Mouse (Mus musculus): ENCODE measurements at regions not wholly inside any gene's neighbourhood (a gene's known extent, or its start where the extent isn't known, plus 50 kb on each side); places are given as distances from the start of the nearest gene placed in this dataset.

- no peaks in the 10 kb centered on the region for H3K27me3 ChIP-seq (ENCODE audit: control insufficient read depth in 1 of 2, insufficient read depth in 2 of 2, low read length in 2 of 2)
- no peaks in the 10 kb centered on the region for H3K4me1 ChIP-seq (ENCODE audit: control insufficient read depth in 1 of 2, insufficient read depth in 2 of 2, low read length in 2 of 2)
- H3K9me3 ChIP-seq (replicated peaks; ENCODE audit: insufficient read depth, low read length) = no peaks in the 10 kb centered on the region
- H3K36me3 ChIP-seq (ENCODE audit: control insufficient read depth in 1 of 2, insufficient read depth in 2 of 2, low read length in 2 of 2) = no peaks in the 10 kb centered on the region
- no peak overlapping the region for H3K9ac ChIP-seq (ENCODE audit: control insufficient read depth, low read depth, low read length, poor library complexity, severe bottlenecking)
- no peak for TF ChIP-seq CHD2 (IDR thresholded peaks at IDR 0.05; ENCODE audit: low read length)
- TF ChIP-seq BHLHE40 (IDR thresholded peaks at IDR 0.05; ENCODE audit: borderline replicate concordance, low read depth, low read length) = no peak
- TF ChIP-seq ZC3H11A (IDR thresholded peaks at IDR 0.05; ENCODE audit: low read depth, low read length) = no peak
- no peak for TF ChIP-seq MAFK (IDR thresholded peaks at IDR 0.05; ENCODE audit: borderline replicate concordance, low read depth, low read length)
- no peak for TF ChIP-seq USF2 (IDR thresholded peaks at IDR 0.05; ENCODE audit: borderline replicate concordance in 1 of 2, insufficient read depth in 1 of 2, low read depth in 1 of 2, low read length in 2 of 2)
- TF ChIP-seq SMC3 (IDR thresholded peaks at IDR 0.05; ENCODE audit: low read depth, low read length) = no peak
- TF ChIP-seq POLR2AphosphoS5 (IDR thresholded peaks at IDR 0.05; ENCODE audit: borderline replicate concordance, low read depth, low read length) = no peak
- no peak for TF ChIP-seq TCF12 (IDR thresholded peaks at IDR 0.05; ENCODE audit: low read depth, low read length)
- no peak for TF ChIP-seq MAZ (IDR thresholded peaks at IDR 0.05; ENCODE audit: low read depth, low read length)
- TF ChIP-seq RCOR1 (IDR thresholded peaks at IDR 0.05; ENCODE audit: low read depth, low read length) = no peak
- TF ChIP-seq E2F4 (IDR thresholded peaks at IDR 0.05; ENCODE audit: borderline replicate concordance, low read depth, low read length) = no peak
- TF ChIP-seq MYC (IDR thresholded peaks at IDR 0.05; ENCODE audit: low read depth, low read length) = no peak
- TF ChIP-seq RAD21 (IDR thresholded peaks at IDR 0.05; ENCODE audit: low read depth, low read length) = no peak
- TF ChIP-seq GATA1 (IDR thresholded peaks at IDR 0.05; ENCODE audit: low read depth, low read length) = no peak
- no peak for TF ChIP-seq MEF2A (IDR thresholded peaks at IDR 0.05; ENCODE audit: extremely low read depth, insufficient replicate concordance, low read depth, low read length, poor library complexity, severe bottlenecking)
- H3K79me2 ChIP-seq (ENCODE audit: control insufficient read depth, insufficient read depth, low read length, poor library complexity) = no peaks in the 10 kb centered on the region
- H3K27ac ChIP-seq (ENCODE audit: control insufficient read depth, low read depth, low read length) = no peak overlapping the region
- no peak overlapping the region for H3K4me3 ChIP-seq (ENCODE audit: control insufficient read depth in 1 of 2, insufficient read depth in 1 of 2, low read depth in 2 of 2, low read length in 2 of 2)
- DNase-seq (ENCODE audit: low read depth, low spot score) = no peak
Observed at GRCm38 (mm10) chr1:161649387-161649786, 138.9 kb downstream of the Fasl start.

GRCm38 (mm10) chr1:161632098-161632497 is 137.6 kb downstream of the Tnfsf18 start:
- Histone ChIP-seq H3K27me3 (ENCODE audit: control insufficient read depth in 1 of 2, insufficient read depth in 2 of 2, low read length in 2 of 2) (no peaks in the 10 kb centered on the region), H3K4me3 (ENCODE audit: control insufficient read depth in 1 of 2, insufficient read depth in 1 of 2, low read depth in 2 of 2, low read length in 2 of 2) (no peak overlapping the region), H3K27ac (ENCODE audit: control insufficient read depth, low read depth, low read length) (no peak overlapping the region), H3K9ac (ENCODE audit: control insufficient read depth, low read depth, low read length, poor library complexity, severe bottlenecking) (no peak overlapping the region), H3K9me3 (replicated peaks; ENCODE audit: insufficient read depth, low read length) (no peaks in the 10 kb centered on the region), H3K79me2 (ENCODE audit: control insufficient read depth, insufficient read depth, low read length, poor library complexity) (no peaks in the 10 kb centered on the region), H3K4me1 (ENCODE audit: control insufficient read depth in 1 of 2, insufficient read depth in 2 of 2, low read length in 2 of 2) (no peaks in the 10 kb centered on the region), H3K36me3 (ENCODE audit: control insufficient read depth in 1 of 2, insufficient read depth in 2 of 2, low read length in 2 of 2) (no peaks in the 10 kb centered on the region)
- TF ChIP-seq GABPA (IDR thresholded peaks at IDR 0.05; ENCODE audit: low read depth, low read length) = no peak
- TF ChIP-seq ZC3H11A (IDR thresholded peaks at IDR 0.05; ENCODE audit: low read depth, low read length) = no peak
- no peak for TF ChIP-seq ETS1 (IDR thresholded peaks at IDR 0.05; ENCODE audit: low read depth, low read length)
- no peak for TF ChIP-seq USF1 (IDR thresholded peaks at IDR 0.05; ENCODE audit: low read depth, low read length)
- no peak for DNase-seq (ENCODE audit: low read depth, low spot score)

Measured in MEL (cell line).